Mouse (Mus musculus) liver, postnatal 0 days (tissue): ENCODE results near the gene Gata2. TPM values are rescaled to one million over a fixed set of nuclear protein-coding genes. Genes with fewer than 3 reads are reported as not detected.

Experiments used
- ATAC-seq: fragments of 200-750 bp; cut with Nextera tagmentation; 2 replicates; pipeline ENCODE4 v1.8.0; 2017; ENCODE audit warnings: mild to moderate bottlenecking, moderate library complexity
- DNase-seq: peaks from one replicate; pipeline ENCODE4 v3.0.0-alpha.2; 2016
- H3K27ac ChIP-seq: fragments of 300-500 bp; sonication (generic); 2 replicates; pipeline ENCODE4 v1.5.1; 2014; ENCODE audit warnings: antibody characterized with exemption, moderate library complexity, mild to moderate bottlenecking, low read depth
- H3K27me3 ChIP-seq: fragments of 300-500 bp; sonication (generic); 2 replicates; pipeline ENCODE4 v1.6.1; 2014; ENCODE audit warnings: low read length, control low read depth, mixed read lengths; ENCODE audit not compliant: insufficient read depth
- H3K36me3 ChIP-seq: fragments of 300-500 bp; sonication (generic); replicated peaks from 2 replicates; pipeline ENCODE4 v1.6.1; 2014; ENCODE audit warnings: mild to moderate bottlenecking, control low read depth, low read length, moderate library complexity, mixed read lengths; ENCODE audit not compliant: insufficient read depth
- H3K4me1 ChIP-seq: fragments of 300-500 bp; sonication (generic); 2 replicates; pipeline ENCODE4 v1.6.1; 2014; ENCODE audit warnings: antibody characterized with exemption, mild to moderate bottlenecking, control low read depth; ENCODE audit not compliant: insufficient read depth
- H3K4me2 ChIP-seq: fragments of 300-500 bp; sonication (generic); 2 replicates; pipeline ENCODE4 v1.6.1; 2014; ENCODE audit warnings: low read depth, mild to moderate bottlenecking, low read length, moderate library complexity, mixed read lengths
- H3K4me3 ChIP-seq: fragments of 300-500 bp; sonication (generic); 2 replicates; pipeline ENCODE4 v1.5.1; 2014; ENCODE audit warnings: low read depth, low read length
- H3K9ac ChIP-seq: fragments of 300-500 bp; sonication (generic); replicated peaks from 2 replicates; pipeline ENCODE4 v1.6.1; 2014; ENCODE audit warnings: mild to moderate bottlenecking, moderate library complexity
- H3K9me3 ChIP-seq: fragments of 300-500 bp; sonication (generic); 2 replicates; pipeline ENCODE4 v1.6.1; 2016; ENCODE audit warnings: mild to moderate bottlenecking, control low read depth, low read length, mixed read lengths
- CTCF ChIP-seq: sonication (generic); IDR thresholded peaks from 2 replicates; pipeline ENCODE4 v1.5.1; 2016; ENCODE audit warnings: antibody characterized with exemption, low read depth
- EP300 ChIP-seq: IDR thresholded peaks from 2 replicates; pipeline ENCODE4 v1.6.1; 2016; ENCODE audit warnings: antibody characterized with exemption, low read depth, mild to moderate bottlenecking
- WGBS: fragments of 180-500 bp; shearing (Covaris S2); extraction: QIAGEN DNeasy Blood & Tissue Kit; methylation state at CpG from one replicate; pipeline ENCODE4 v1.1.7; 2014; ENCODE audit not compliant: insufficient replicate concordance; 5-methylcytosine and 5-hydroxymethylcytosine counted together
- polyA plus RNA-seq: library from polyadenylated mRNA; unstranded; fragments of >200 nt; fragmentation: Nextera tagmentation; extraction: Ambion mirVana; gene quantifications from 2 replicates; pipeline ENCODE4 v1.2.1, GENCODE M21; 2015

Gata2 gene
- polyA plus RNA-seq = 4.1 and 4.4 TPM in 2 replicates

- H3K4me1 ChIP-seq = peaks cover 31% of the 10 kb centered on the region
Measured at GRCm38 (mm10) chr6:88193433-88194052, at the start of gene Gata2. Gene Gata2 (plus strand): TSS chr6:88193891.

GRCm38 (mm10) chr6:88145793-88146192 lies 47.9 kb upstream of the Gata2 start:
- Histone ChIP-seq H3K9me3 (no peaks in the 10 kb centered on the region), H3K27ac (no peak overlapping the region), H3K9ac (no peak overlapping the region), H3K4me3 (no peak overlapping the region), H3K36me3 (no peaks in the 10 kb centered on the region), H3K4me1 (no peaks in the 10 kb centered on the region), H3K27me3 (no peaks in the 10 kb centered on the region), H3K4me2 (no peak overlapping the region)
- no peak for ATAC-seq
- TF ChIP-seq EP300 = no peak
- no peak for TF ChIP-seq CTCF
- DNase-seq = no peak
- WGBS = 74% methylated on average over 4 of the region's 4 CpGs

More at GRCm38 (mm10) chr6:88193433-88194052, at the start of gene Gata2:
- Histone ChIP-seq H3K9ac (no peak within 1 kb of the TSS), H3K4me3 (peak within 1 kb of the TSS; percentile 45), H3K36me3 (no peaks in the 10 kb centered on the region), H3K4me2 (peak within 1 kb of the TSS; percentile 73), H3K27me3 (peaks cover 98% of the 10 kb centered on the region), H3K27ac (no peak within 1 kb of the TSS), H3K9me3 (no peaks in the 10 kb centered on the region)
- peak; percentile 40; the same call in 1 of the 2 replicates for ATAC-seq
- peak; percentile 13; the same call in 1 of the 2 replicates for TF ChIP-seq CTCF
- TF ChIP-seq EP300 = no peak
- peak; percentile 48 for DNase-seq
- 11% methylated on average over 47 of the region's 57 CpGs for WGBS

DNA sequence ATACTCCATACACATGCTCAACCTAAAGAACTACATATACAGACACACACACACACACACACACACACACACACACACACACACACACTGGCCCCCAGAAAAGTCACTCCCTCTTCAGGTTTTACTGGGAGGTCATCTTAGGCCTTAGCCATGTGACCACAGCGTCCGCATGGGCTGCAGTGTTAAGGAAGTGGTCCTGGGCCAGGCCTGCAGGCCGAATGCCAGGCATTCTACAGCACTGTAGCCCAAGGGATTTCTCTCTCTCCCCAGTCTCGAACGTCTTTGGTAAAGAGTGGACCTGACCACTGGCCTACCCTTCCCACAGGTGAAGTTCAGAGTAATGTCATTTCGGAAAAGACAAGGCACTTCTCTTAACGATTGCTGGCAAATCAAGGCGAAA lies 47.1 kb upstream of the Gata2 start:
- ATAC-seq (no peak), DNase-seq (no peak)
- H3K27me3 ChIP-seq = no peaks in the 10 kb centered on the region
- no peak overlapping the region for H3K9ac ChIP-seq
- H3K4me3 ChIP-seq = no peak overlapping the region
- WGBS = 73% methylated on average over 8 of the region's 8 CpGs
- no peaks in the 10 kb centered on the region for H3K36me3 ChIP-seq
- H3K4me2 ChIP-seq = no peak overlapping the region
- no peak overlapping the region for H3K27ac ChIP-seq
- no peaks in the 10 kb centered on the region for H3K4me1 ChIP-seq
- no peaks in the 10 kb centered on the region for H3K9me3 ChIP-seq
- TF ChIP-seq EP300 (no peak), CTCF (no peak)

GRCm38 (mm10) chr6:88147411-88148003 lies 46.2 kb upstream of the Gata2 start:
- peak; percentile 43 for DNase-seq
- H3K4me2 ChIP-seq = no peak overlapping the region

DNA sequence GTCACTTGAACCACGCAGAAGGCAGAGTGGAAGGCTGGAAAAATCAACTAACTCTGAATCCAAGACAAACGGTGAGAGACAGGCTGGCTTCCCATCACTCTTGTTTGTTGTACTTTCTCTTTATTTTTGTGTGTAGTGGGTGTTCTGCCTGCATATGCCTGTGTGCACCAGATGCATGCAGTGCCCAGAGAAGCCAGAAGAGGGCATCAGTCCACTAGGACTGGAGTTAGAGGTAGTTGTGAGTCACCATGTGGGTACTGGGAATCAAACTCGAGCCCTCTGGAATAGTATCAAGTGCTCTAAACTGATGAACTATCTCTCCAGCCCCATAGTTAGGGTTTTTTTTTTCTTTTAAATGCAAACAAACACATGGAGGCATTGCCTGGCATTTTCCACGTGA lies 42.4 kb upstream of the Gata2 start:
- Histone ChIP-seq H3K4me2 (no peak overlapping the region), H3K4me1 (no peaks in the 10 kb centered on the region), H3K9ac (no peak overlapping the region), H3K27me3 (no peaks in the 10 kb centered on the region), H3K4me3 (no peak overlapping the region), H3K36me3 (no peaks in the 10 kb centered on the region), H3K9me3 (no peaks in the 10 kb centered on the region), H3K27ac (no peak overlapping the region)
- TF ChIP-seq CTCF (peak; percentile 45), EP300 (no peak)
- no peak for ATAC-seq
- WGBS = 71% methylated on average over 4 of the region's 4 CpGs
- no peak for DNase-seq

More at GRCm38 (mm10) chr6:88147411-88148003, 46.2 kb upstream of the Gata2 start:
- no peak overlapping the region for H3K4me3 ChIP-seq
- 61% methylated on average over 16 of the region's 16 CpGs for WGBS
- H3K9ac ChIP-seq = no peak overlapping the region
- no peaks in the 10 kb centered on the region for H3K4me1 ChIP-seq
- no peak overlapping the region for H3K27ac ChIP-seq
- peak; percentile 53 for ATAC-seq
- no peaks in the 10 kb centered on the region for H3K36me3 ChIP-seq
- H3K9me3 ChIP-seq = no peaks in the 10 kb centered on the region
- no peak for TF ChIP-seq EP300
- no peak for TF ChIP-seq CTCF
- no peaks in the 10 kb centered on the region for H3K27me3 ChIP-seq

GRCm38 (mm10) chr6:88152127-88152705 lies 41.5 kb upstream of the Gata2 start:
- no peaks in the 10 kb centered on the region for H3K4me1 ChIP-seq
- no peaks in the 10 kb centered on the region for H3K27me3 ChIP-seq
- TF ChIP-seq EP300 (peak; percentile 45; the same call in 1 of the 2 replicates), CTCF (no peak)
- WGBS = 63% methylated on average over 14 of the region's 14 CpGs
- no peak overlapping the region for H3K4me2 ChIP-seq
- ATAC-seq (peak; percentile 66), DNase-seq (peak; percentile 46)
- no peaks in the 10 kb centered on the region for H3K36me3 ChIP-seq
- H3K4me3 ChIP-seq = no peak overlapping the region
- peak overlapping the region; percentile 62 for H3K27ac ChIP-seq
- H3K9ac ChIP-seq = no peak overlapping the region
- H3K9me3 ChIP-seq = no peaks in the 10 kb centered on the region
